Mouse (Mus musculus): Measurements from ENCODE around the gene Adprh.
"Not testable (repeated sequence)": the region's sequence is repeated elsewhere in the genome, so short reads cannot be mapped to it uniquely, and the experiment has no call there.

The Adprh gene

DNA sequence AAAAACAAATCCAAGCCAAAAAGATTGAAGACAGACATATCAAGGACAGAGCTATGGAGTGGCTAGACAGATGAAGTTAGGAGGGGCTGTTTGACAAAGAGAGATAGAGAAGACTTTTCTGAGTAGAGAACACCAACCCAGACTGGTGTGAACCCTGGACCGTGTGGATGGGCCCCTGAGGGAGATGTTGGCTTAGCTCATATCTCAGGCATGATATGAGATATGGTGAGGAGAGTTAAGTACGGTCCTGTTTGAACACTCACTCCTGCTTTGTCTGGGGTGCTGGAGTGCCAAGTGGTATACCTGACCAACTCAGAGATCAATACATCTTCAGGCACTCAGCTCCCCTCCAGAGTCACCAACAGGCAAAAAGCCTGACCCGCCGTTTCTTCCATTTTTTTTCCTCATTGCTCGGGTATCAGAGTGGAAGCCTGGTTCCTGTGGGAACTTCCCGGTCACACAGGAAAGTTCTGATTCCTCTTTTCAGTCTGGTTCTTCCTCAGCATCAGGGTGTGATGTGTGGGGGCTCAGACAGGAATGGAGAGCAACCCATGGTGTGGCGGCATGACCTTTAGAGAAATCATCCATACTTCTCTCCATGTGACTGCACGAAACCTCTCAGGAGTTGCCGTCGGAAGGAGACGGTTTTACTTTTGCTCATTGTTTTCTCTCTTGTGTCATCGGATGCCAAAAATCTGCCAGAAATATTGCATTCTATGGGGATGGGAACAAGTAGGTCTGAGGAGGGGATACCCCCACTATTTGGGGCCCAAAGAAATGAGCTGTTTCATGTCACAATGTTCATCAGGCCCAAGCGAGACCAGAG is 14.8 kb upstream of the Adprh start:
- DNase-seq (ENCODE audit: low read depth in 2 of 2, low spot score in 2 of 2) = no peak

- DNase-seq (ENCODE audit: low read depth in 2 of 2, low spot score in 2 of 2) = no peak
Measured at GRCm38 (mm10) chr16:38466089-38466488, 13.6 kb upstream of the Adprh start.

DNA sequence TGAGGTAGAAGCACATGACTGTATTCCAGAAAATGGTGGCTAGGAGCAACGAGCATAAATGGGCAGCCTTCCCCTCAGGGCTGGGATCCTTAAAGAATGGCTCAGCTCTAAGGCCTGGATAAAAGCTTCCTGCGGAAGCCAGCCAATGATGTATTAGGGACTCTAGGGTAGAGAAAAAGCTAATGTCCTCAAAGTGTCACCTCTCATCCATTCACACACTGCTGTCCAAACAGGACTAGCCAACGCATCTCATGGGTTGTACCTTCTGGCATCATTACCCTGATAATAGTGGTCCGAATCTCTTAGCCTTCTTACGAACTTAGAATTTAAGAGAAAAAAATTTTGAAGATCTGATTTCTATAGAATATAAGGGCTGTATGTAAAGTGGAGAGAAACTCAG is 10.8 kb upstream of the Adprh start:
- DNase-seq (ENCODE audit: low read depth in 2 of 2, low spot score in 2 of 2) = no peak

- DNase-seq (ENCODE audit: low read depth in 2 of 2, low spot score in 2 of 2) = no peak
Measured at GRCm38 (mm10) chr16:38462161-38462560, 9.7 kb upstream of the Adprh start.

GRCm38 (mm10) chr16:38461749-38462148 is 9.2 kb upstream of the Adprh start:
- no peak for DNase-seq (ENCODE audit: low read depth in 2 of 2, low spot score in 2 of 2)

DNA sequence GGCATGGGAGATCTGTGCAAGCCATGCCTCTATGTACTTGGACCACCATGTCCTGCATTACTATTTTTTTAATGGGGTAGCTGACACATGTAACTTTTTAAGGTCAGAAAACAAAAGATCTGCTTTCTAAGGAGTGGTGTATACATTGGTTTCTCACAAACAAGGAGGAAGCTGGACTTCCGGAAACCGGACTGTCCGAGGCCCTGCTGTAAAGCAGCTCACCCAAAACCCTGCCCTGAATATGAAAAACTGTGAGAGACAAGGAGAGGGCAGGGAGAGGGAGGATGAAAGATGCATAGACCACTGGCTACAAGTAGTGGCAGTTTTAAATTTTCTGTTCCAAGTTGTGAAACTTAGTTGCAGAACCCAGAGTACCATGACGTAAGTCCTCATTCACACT is 7.5 kb upstream of the Adprh start:
- DNase-seq (ENCODE audit: low read depth in 2 of 2, low spot score in 2 of 2) = no peak

DNA sequence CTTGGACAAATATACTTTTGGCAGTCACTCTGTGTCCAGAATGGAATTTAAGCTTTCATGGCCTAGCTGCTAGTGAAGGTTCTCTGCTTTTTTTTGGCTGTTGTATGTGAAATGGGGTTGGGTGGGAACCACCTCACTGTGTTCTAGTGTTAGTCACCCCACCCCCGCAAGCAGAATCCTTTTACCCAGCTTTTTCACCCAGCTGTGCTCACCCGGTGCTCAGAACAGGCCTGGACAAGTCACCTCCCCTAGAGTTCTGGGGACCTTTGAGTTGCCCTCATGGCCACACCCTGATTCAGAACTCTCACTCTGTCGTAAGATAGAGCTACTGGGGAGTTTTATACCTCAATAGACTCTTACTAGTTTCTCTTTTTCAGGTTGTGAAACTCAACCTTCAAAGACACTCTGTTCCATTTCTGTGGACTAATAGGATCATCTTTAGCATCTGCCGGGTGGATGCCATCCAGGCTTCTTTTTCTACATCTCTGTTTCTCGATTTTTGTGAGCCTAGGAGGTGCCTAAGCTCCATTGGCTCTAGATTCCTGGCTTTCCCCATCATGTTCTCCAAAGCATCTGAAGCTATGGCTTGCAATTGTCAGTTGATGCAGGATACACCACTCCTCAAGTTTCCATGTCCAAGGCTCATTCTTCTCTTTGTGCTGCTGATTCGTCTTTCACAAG is 6.2 kb upstream of the Adprh start:
- DNase-seq (ENCODE audit: low read depth in 2 of 2, low spot score in 2 of 2) = no peak

DNA sequence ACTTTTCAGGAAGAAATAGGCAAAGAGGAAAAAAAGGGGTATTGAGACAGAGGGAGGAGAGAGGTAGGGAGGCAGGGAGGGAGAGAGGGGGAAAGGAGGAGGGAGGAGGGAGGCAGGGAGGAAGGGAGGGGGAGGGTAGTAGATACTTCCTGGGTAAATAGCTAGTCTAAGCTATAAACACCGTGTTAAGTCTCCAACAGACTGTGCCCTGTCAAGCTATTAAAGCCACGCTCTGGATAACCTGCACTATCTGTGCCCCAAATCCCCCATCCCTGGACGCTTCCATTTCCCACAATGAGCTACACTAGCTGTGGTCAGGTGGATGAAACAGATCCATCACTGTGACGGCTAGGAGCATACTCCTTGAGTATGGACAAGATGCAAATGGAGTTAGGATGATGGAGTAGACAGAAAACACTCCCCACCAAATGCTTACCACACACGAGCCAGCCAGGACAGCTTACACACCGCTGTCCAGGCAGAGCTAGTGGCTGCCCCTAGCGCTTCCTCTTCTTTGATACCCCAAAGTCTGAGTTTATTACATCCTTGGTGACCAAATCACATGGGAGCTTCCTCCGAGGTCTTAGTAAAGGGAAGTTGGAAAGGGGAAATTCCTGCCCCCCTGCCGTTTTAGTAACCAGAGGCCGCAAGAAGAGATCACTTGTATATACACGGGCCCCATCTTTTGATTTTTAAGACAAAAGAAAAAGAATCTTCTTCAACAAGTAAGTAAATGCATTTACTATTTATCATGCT is 4.5 kb upstream of the Adprh start:
- DNase-seq (ENCODE audit: low read depth in 2 of 2, low spot score in 2 of 2) = no peak

DNA sequence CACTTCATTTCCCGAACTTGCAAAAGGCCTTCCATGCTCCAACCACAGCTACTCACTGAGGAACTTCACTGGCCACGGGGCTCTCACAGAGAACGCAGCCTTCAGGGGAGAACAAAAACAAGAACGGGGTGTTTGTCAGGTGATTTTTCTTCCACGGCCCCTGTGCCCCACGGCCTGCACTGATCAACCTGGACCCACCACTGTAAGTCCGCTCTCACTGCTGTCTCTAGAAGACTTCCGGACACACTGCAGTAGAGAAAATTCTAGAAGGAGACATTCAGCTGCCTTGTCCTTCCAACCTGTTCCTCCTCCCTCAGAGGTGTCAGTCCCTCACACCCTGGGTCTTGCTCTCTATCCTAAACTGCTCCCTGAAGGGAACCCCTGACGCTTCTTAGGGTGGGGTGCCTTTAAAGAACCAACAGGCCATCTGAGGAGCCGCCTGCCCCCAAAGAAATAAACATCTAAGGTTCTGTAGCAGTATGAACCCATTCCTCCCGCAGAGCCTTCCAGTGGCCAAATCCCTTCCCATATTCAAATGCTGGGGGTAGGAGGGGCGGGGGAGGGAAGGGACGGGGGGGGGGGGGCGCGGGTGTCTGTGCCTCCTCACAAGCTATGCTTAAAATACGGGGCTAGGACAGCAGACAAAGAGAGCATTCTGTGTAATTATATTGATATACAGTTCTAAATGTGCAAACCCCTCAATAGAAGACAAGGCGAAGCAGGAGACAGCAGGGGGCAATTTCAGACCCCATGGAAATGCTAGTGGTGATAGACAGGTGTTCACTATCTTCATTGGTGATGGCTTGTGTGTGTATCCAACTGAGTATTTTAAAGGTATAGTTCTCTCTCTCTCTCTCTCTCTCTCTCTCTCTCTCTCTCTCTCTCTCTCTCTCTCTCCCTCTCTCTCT is 3.3 kb upstream of the Adprh start, which contains the start of gene Cd80:
Gene Cd80 (plus strand): TSS at position 51 of the 908 bp plus-strand sequence.
- DNase-seq (ENCODE audit: low read depth in 2 of 2, low spot score in 2 of 2) = no peak

- DNase-seq (ENCODE audit: low read depth in 2 of 2, low spot score in 2 of 2) = no peak
Measured at GRCm38 (mm10) chr16:38454533-38455254, 2.2 kb upstream of the Adprh start.

DNA sequence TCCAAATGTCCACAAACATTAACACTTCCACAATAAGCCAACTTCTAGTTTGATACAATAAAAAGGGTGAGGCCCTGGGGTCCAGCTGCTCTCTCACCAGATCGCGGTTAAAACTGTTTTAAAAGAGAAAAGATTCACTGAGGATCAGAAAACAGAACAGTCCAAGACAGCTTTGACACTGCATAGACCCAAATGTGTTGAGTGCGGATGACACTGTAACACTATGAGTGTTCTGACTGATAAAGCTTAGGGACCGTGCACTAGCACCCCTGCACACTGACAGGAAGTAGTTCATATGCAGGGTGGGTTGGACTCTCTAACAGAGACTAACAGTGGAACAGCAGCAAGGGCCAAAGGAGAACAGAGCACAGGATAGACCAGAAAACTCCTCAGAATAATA is 1.4 kb upstream of the Adprh start:
- no peak for DNase-seq (ENCODE audit: low read depth in 2 of 2, low spot score in 2 of 2)

GRCm38 (mm10) chr16:38453203-38453553 is 675 bp upstream of the Adprh start:
- DNase-seq (ENCODE audit: low read depth in 2 of 2, low spot score in 2 of 2) = no peak

GRCm38 (mm10) chr16:38451421-38452205 is 890 bp downstream of the Adprh start:
- DNase-seq (ENCODE audit: low read depth in 2 of 2, low spot score in 2 of 2) = no peak

GRCm38 (mm10) chr16:38450707-38451106 is 1.8 kb downstream of the Adprh start:
- DNase-seq (ENCODE audit: low read depth in 2 of 2, low spot score in 2 of 2) = no peak

DNA sequence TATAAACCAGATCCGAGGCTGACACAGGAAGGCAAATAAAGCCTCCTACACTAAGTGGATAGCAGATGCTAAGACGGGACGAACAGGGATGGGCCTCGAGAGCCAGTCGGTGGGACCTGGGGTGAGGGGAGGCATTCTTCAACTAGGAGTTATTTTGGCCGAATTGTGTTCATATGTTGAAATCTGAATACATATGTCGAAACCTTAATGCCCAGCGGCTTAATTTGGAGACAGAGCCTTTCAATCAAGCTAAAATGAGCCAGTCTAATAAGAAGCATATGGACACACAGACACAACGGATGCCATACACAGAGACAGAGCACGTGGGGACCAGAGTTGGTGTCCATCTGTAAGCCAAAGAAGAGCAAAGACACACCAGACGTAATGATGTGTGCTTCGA is 4.0 kb downstream of the Adprh start:
- DNase-seq (ENCODE audit: low read depth in 2 of 2, low spot score in 2 of 2) = no peak

- no peak for DNase-seq (ENCODE audit: low read depth in 2 of 2, low spot score in 2 of 2)
Measured at GRCm38 (mm10) chr16:38447366-38447765, 5.1 kb downstream of the Adprh start.

DNA sequence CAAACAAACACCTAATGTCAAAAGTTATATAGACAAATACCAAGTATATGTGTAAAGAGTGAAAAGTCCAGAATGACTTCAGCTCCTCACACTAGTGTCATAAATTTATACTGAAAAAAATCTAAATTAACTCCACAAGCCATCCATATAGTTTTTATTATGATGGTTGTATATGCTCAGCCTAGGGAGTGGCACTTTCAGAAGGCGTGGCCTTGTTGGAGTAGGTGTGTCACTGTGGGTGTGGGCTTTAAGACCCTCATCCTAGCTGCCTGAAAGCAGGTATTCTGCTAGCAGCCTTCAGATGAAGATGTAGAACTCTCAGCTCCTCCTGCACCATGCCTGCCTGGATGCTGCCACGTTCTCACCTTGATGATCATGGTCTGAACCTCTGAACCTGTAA is 6.4 kb downstream of the Adprh start:
- DNase-seq (ENCODE audit: low read depth in 2 of 2, low spot score in 2 of 2) = not testable (repeated sequence)

DNA sequence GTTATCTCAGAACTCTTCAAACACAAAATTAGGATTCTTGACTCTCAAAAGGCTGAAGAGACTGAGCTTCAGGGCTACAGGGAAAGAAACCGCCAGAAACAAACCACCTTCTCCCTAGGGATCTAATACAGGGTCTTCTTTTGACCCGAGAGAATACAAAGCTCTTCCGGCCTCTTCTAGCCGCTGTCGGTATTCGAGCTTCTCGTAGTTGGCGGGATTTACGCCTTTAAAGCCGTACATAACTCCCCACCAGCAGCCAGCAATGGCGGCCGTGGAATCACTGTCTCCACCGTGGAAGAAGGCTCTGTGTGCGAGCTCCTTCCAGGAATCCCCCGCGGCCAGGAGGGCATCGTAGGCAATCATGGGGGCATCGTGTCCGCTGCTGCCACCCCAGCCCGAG is 6.9 kb downstream of the Adprh start:
- no peak for DNase-seq (ENCODE audit: low read depth in 2 of 2, low spot score in 2 of 2)

DNA sequence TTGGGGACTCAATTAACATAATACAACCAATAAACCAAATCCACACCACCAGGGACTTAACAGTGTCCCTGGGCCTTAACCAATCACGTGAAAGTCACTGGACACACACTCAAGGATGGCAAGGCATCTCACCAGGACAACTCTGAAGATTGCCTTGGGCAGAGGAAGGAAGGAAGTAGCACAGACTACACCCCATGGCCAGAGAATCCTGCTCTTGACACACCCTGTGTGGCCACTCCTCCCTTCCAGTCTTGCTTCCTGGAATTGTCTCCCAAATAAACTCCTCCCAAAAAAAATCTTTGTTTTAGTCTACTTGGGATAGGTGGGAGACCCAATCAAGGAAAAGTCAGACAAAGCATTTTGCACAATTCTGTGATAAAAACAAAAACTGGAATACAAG is 7.5 kb downstream of the Adprh start:
- DNase-seq (ENCODE audit: low read depth in 2 of 2, low spot score in 2 of 2) = no peak
